Mouse (Mus musculus): ENCODE data around the gene Spin2d.
A peak's percentile ranks its signal among the peaks of the same experiment; 100 is the strongest.
"Not testable (repeated sequence)": the region's sequence is repeated elsewhere in the genome, so short reads cannot be mapped to it uniquely, and the experiment has no call there.

The Spin2d gene

GRCm38 (mm10) chrX:73176889-73177288, at the start of gene Spin2d:
Gene Spin2d, minus strand, starts transcription at chrX:73176989.
- DNase-seq (ENCODE audit: low spot score) = not testable (repeated sequence)

GRCm38 (mm10) chrX:73225365-73225764, 48.6 kb upstream of the Spin2d start:
- no peak for DNase-seq (ENCODE audit: low spot score)

GRCm38 (mm10) chrX:73213819-73214564, 37.2 kb upstream of the Spin2d start, which contains the start of gene Xlr4b:
Gene Xlr4b, plus strand, starts transcription at chrX:73214333.
- not testable (repeated sequence) for DNase-seq (ENCODE audit: low spot score)

GRCm38 (mm10) chrX:73191934-73192333, 15.1 kb upstream of the Spin2d start, which contains the start of gene Xlr3b:
Gene Xlr3b, plus strand, starts transcription at chrX:73192207.
- DNase-seq (ENCODE audit: low spot score) = peak; percentile 92

GRCm38 (mm10) chrX:73149350-73149749, 27.4 kb downstream of the Spin2d start, which contains the start of gene DXBay18:
Gene DXBay18, minus strand, starts transcription at chrX:73149450.
- DNase-seq (ENCODE audit: low spot score) = not testable (repeated sequence)

GRCm38 (mm10) chrX:73148496-73148895, 28.3 kb downstream of the Spin2d start, which contains the start of gene Xlr5b:
Gene Xlr5b, plus strand, starts transcription at chrX:73148796.
- not testable (repeated sequence) for DNase-seq (ENCODE audit: low spot score)

- DNase-seq (ENCODE audit: low spot score) = not testable (repeated sequence)
These were observed 33.6 kb downstream of the Spin2d start for GRCm38 (mm10) chrX:73143218-73143618.
